Mouse (Mus musculus): ENCODE results near the gene Il15ra. TPM values are rescaled to one million over a fixed set of nuclear protein-coding genes. Genes with fewer than 3 reads are reported as not detected.

The Il15ra gene
- polyA plus RNA-seq, 1 experiment: not detected

- no peak for TF ChIP-seq TAL1 (IDR thresholded peaks at IDR 0.05; ENCODE audit: low read length)
- TF ChIP-seq GATA1 (IDR thresholded peaks at IDR 0.05; ENCODE audit: low read length): no peak
- Histone ChIP-seq H3K4me1 (ENCODE audit: control insufficient read depth) (no peaks in the 10 kb centered on the region), H3K4me3 (replicated peaks) (no peak overlapping the region), H3K36me3 (ENCODE audit: control insufficient read depth) (no peaks in the 10 kb centered on the region), H3K9me3 (ENCODE audit: control insufficient read depth, low read length) (no peaks in the 10 kb centered on the region), H3K27me3 (ENCODE audit: control insufficient read depth) (no peaks in the 10 kb centered on the region)
Observed at GRCm38 (mm10) chr2:11727574-11727973, 22.5 kb downstream of the Il15ra start.

GRCm38 (mm10) chr2:11729091-11729490, 24.0 kb downstream of the Il15ra start:
- Histone ChIP-seq H3K36me3 (ENCODE audit: control insufficient read depth) (no peaks in the 10 kb centered on the region), H3K27me3 (ENCODE audit: control insufficient read depth) (no peaks in the 10 kb centered on the region), H3K4me3 (replicated peaks) (no peak overlapping the region), H3K9me3 (ENCODE audit: control insufficient read depth, low read length) (no peaks in the 10 kb centered on the region), H3K4me1 (ENCODE audit: control insufficient read depth) (no peaks in the 10 kb centered on the region)
- TF ChIP-seq TAL1 (IDR thresholded peaks at IDR 0.05; ENCODE audit: low read length) (no peak), GATA1 (IDR thresholded peaks at IDR 0.05; ENCODE audit: low read length) (no peak)

- Histone ChIP-seq H3K36me3 (ENCODE audit: control insufficient read depth) (no peaks in the 10 kb centered on the region), H3K4me1 (ENCODE audit: control insufficient read depth) (no peaks in the 10 kb centered on the region), H3K4me3 (replicated peaks) (no peak overlapping the region), H3K9me3 (ENCODE audit: control insufficient read depth, low read length) (no peaks in the 10 kb centered on the region), H3K27me3 (ENCODE audit: control insufficient read depth) (no peaks in the 10 kb centered on the region)
- TF ChIP-seq TAL1 (IDR thresholded peaks at IDR 0.05; ENCODE audit: low read length) (no peak), GATA1 (IDR thresholded peaks at IDR 0.05; ENCODE audit: low read length) (no peak)
Observed at GRCm38 (mm10) chr2:11732978-11733377, 27.9 kb downstream of the Il15ra start.

- H3K4me3 ChIP-seq (replicated peaks): no peak overlapping the region
- no peaks in the 10 kb centered on the region for H3K4me1 ChIP-seq (ENCODE audit: control insufficient read depth)
- no peak for TF ChIP-seq GATA1 (IDR thresholded peaks at IDR 0.05; ENCODE audit: low read length)
- no peak for TF ChIP-seq TAL1 (IDR thresholded peaks at IDR 0.05; ENCODE audit: low read length)
- H3K36me3 ChIP-seq (ENCODE audit: control insufficient read depth): peaks cover 6% of the 10 kb centered on the region
- H3K9me3 ChIP-seq (ENCODE audit: control insufficient read depth, low read length): no peaks in the 10 kb centered on the region
- no peaks in the 10 kb centered on the region for H3K27me3 ChIP-seq (ENCODE audit: control insufficient read depth)
Observed at GRCm38 (mm10) chr2:11735853-11736252, 30.8 kb downstream of the Il15ra start.

GRCm38 (mm10) chr2:11738794-11739193, 33.7 kb downstream of the Il15ra start:
- H3K27me3 ChIP-seq (ENCODE audit: control insufficient read depth): no peaks in the 10 kb centered on the region
- H3K9me3 ChIP-seq (ENCODE audit: control insufficient read depth, low read length): no peaks in the 10 kb centered on the region
- no peak overlapping the region for H3K4me3 ChIP-seq (replicated peaks)
- TF ChIP-seq TAL1 (IDR thresholded peaks at IDR 0.05; ENCODE audit: low read length) (no peak), GATA1 (IDR thresholded peaks at IDR 0.05; ENCODE audit: low read length) (no peak)
- H3K4me1 ChIP-seq (ENCODE audit: control insufficient read depth): no peaks in the 10 kb centered on the region
- H3K36me3 ChIP-seq (ENCODE audit: control insufficient read depth): peaks cover 34% of the 10 kb centered on the region

- no peaks in the 10 kb centered on the region for H3K4me1 ChIP-seq (ENCODE audit: control insufficient read depth)
- no peaks in the 10 kb centered on the region for H3K9me3 ChIP-seq (ENCODE audit: control insufficient read depth, low read length)
- H3K36me3 ChIP-seq (ENCODE audit: control insufficient read depth): peaks cover 41% of the 10 kb centered on the region
- TF ChIP-seq TAL1 (IDR thresholded peaks at IDR 0.05; ENCODE audit: low read length) (no peak), GATA1 (IDR thresholded peaks at IDR 0.05; ENCODE audit: low read length) (no peak)
- H3K27me3 ChIP-seq (ENCODE audit: control insufficient read depth): no peaks in the 10 kb centered on the region
- H3K4me3 ChIP-seq (replicated peaks): no peak overlapping the region
Observed at GRCm38 (mm10) chr2:11739516-11740051, 34.5 kb downstream of the Il15ra start.

- TF ChIP-seq GATA1 (IDR thresholded peaks at IDR 0.05; ENCODE audit: low read length) (no peak), TAL1 (IDR thresholded peaks at IDR 0.05; ENCODE audit: low read length) (no peak)
- H3K4me1 ChIP-seq (ENCODE audit: control insufficient read depth): no peaks in the 10 kb centered on the region
- H3K36me3 ChIP-seq (ENCODE audit: control insufficient read depth): peaks cover 75% of the 10 kb centered on the region
- no peak overlapping the region for H3K4me3 ChIP-seq (replicated peaks)
- no peaks in the 10 kb centered on the region for H3K9me3 ChIP-seq (ENCODE audit: control insufficient read depth, low read length)
- H3K27me3 ChIP-seq (ENCODE audit: control insufficient read depth): no peaks in the 10 kb centered on the region
Observed at GRCm38 (mm10) chr2:11762541-11762940, 57.5 kb downstream of the Il15ra start.

GRCm38 (mm10) chr2:11765694-11766093, 60.6 kb downstream of the Il15ra start:
- peaks cover 56% of the 10 kb centered on the region for H3K36me3 ChIP-seq (ENCODE audit: control insufficient read depth)

GRCm38 (mm10) chr2:11766485-11767160, 61.5 kb downstream of the Il15ra start:
- H3K4me1 ChIP-seq (ENCODE audit: control insufficient read depth): no peaks in the 10 kb centered on the region; the same call in 1 of the 2 replicates
- H3K27me3 ChIP-seq (ENCODE audit: control insufficient read depth): no peaks in the 10 kb centered on the region
- H3K4me3 ChIP-seq (replicated peaks): no peak overlapping the region
- H3K9me3 ChIP-seq (ENCODE audit: control insufficient read depth, low read length): no peaks in the 10 kb centered on the region
- no peak for TF ChIP-seq GATA1 (IDR thresholded peaks at IDR 0.05; ENCODE audit: low read length)
- no peak for TF ChIP-seq TAL1 (IDR thresholded peaks at IDR 0.05; ENCODE audit: low read length)
- peaks cover 49% of the 10 kb centered on the region for H3K36me3 ChIP-seq (ENCODE audit: control insufficient read depth)

More at GRCm38 (mm10) chr2:11765694-11766093, 60.6 kb downstream of the Il15ra start:
- no peak for TF ChIP-seq TAL1 (IDR thresholded peaks at IDR 0.05; ENCODE audit: low read length)
- no peak for TF ChIP-seq GATA1 (IDR thresholded peaks at IDR 0.05; ENCODE audit: low read length)
- Histone ChIP-seq H3K9me3 (ENCODE audit: control insufficient read depth, low read length) (no peaks in the 10 kb centered on the region), H3K4me3 (replicated peaks) (no peak overlapping the region), H3K4me1 (ENCODE audit: control insufficient read depth) (no peaks in the 10 kb centered on the region), H3K27me3 (ENCODE audit: control insufficient read depth) (no peaks in the 10 kb centered on the region)

Data from erythroblast, embryonic 14.5 days (primary cell).